Mouse (Mus musculus): Measurements from ENCODE around the gene Rcbtb2. TPM values are rescaled to one million over a fixed set of nuclear protein-coding genes. Genes with fewer than 3 reads are reported as not detected.
A peak's percentile ranks its signal among the peaks of the same experiment; 100 is the strongest.

Rcbtb2 gene
- polyA plus RNA-seq, 1 experiment from 2014 or later, result 62.2 TPM

GRCm38 (mm10) chr14:73175031-73175430 lies 52.2 kb downstream of the Rcbtb2 start:
- peaks cover 4% of the 10 kb centered on the region for H3K4me1 ChIP-seq (ENCODE audit: control insufficient read depth, insufficient read depth, low read length)
- H3K9me3 ChIP-seq (ENCODE audit: control insufficient read depth, low read length), result no peaks in the 10 kb centered on the region
- H3K9ac ChIP-seq (ENCODE audit: low read depth, low read length), result no peak overlapping the region; the same call in 1 of the 2 replicates
- H3K36me3 ChIP-seq (ENCODE audit: control insufficient read depth, insufficient read depth, low read length), result peaks cover 3% of the 10 kb centered on the region; the same call in 1 of the 2 replicates
- no peaks in the 10 kb centered on the region for H3K27me3 ChIP-seq (replicated peaks; ENCODE audit: control insufficient read depth, insufficient read depth, low read length)
- H3K4me2 ChIP-seq (ENCODE audit: low read depth, low read length), result no peak overlapping the region
- ATAC-seq, result no peak
- H3K27ac ChIP-seq (ENCODE audit: low read length), result no peak overlapping the region
- WGBS, result 100% methylated on average over 1 of the region's 1 CpGs
- no peak overlapping the region for H3K4me3 ChIP-seq (ENCODE audit: low read length)

GRCm38 (mm10) chr14:73175814-73176213 lies 53.0 kb downstream of the Rcbtb2 start:
- no peak overlapping the region for H3K4me2 ChIP-seq (ENCODE audit: low read depth, low read length)
- no peaks in the 10 kb centered on the region for H3K27me3 ChIP-seq (replicated peaks; ENCODE audit: control insufficient read depth, insufficient read depth, low read length)
- H3K4me1 ChIP-seq (ENCODE audit: control insufficient read depth, insufficient read depth, low read length), result peaks cover 4% of the 10 kb centered on the region; the same call in 1 of the 2 replicates
- ATAC-seq, result no peak
- no peak overlapping the region for H3K27ac ChIP-seq (ENCODE audit: low read length)
- H3K4me3 ChIP-seq (ENCODE audit: low read length), result no peak overlapping the region
- no peaks in the 10 kb centered on the region for H3K9me3 ChIP-seq (ENCODE audit: control insufficient read depth, low read length)
- H3K9ac ChIP-seq (ENCODE audit: low read depth, low read length), result no peak overlapping the region
- H3K36me3 ChIP-seq (ENCODE audit: control insufficient read depth, insufficient read depth, low read length), result peaks cover 3% of the 10 kb centered on the region; the same call in 1 of the 2 replicates
- 81% methylated on average over 6 of the region's 6 CpGs for WGBS

- no peak overlapping the region for H3K27ac ChIP-seq (ENCODE audit: low read length)
- H3K36me3 ChIP-seq (ENCODE audit: control insufficient read depth, insufficient read depth, low read length), result peaks cover 3% of the 10 kb centered on the region; the same call in 1 of the 2 replicates
- WGBS, result 89% methylated on average over 5 of the region's 5 CpGs
These were observed 53.4 kb downstream of the Rcbtb2 start for GRCm38 (mm10) chr14:73176266-73176665.

GRCm38 (mm10) chr14:73177961-73178360 lies 55.1 kb downstream of the Rcbtb2 start:
- H3K36me3 ChIP-seq (ENCODE audit: control insufficient read depth, insufficient read depth, low read length), result no peaks in the 10 kb centered on the region
- no peak overlapping the region for H3K9ac ChIP-seq (ENCODE audit: low read depth, low read length)
- H3K27me3 ChIP-seq (replicated peaks; ENCODE audit: control insufficient read depth, insufficient read depth, low read length), result no peaks in the 10 kb centered on the region
- H3K4me2 ChIP-seq (ENCODE audit: low read depth, low read length), result no peak overlapping the region
- H3K4me3 ChIP-seq (ENCODE audit: low read length), result no peak overlapping the region
- 87% methylated on average over 11 of the region's 11 CpGs for WGBS
- H3K9me3 ChIP-seq (ENCODE audit: control insufficient read depth, low read length), result no peaks in the 10 kb centered on the region
- no peak overlapping the region for H3K27ac ChIP-seq (ENCODE audit: low read length)
- no peak for ATAC-seq
- peaks cover 4% of the 10 kb centered on the region; the same call in 1 of the 2 replicates for H3K4me1 ChIP-seq (ENCODE audit: control insufficient read depth, insufficient read depth, low read length)

More at GRCm38 (mm10) chr14:73176266-73176665, 53.4 kb downstream of the Rcbtb2 start:
- H3K9ac ChIP-seq (ENCODE audit: low read depth, low read length), result no peak overlapping the region
- no peak overlapping the region for H3K4me2 ChIP-seq (ENCODE audit: low read depth, low read length)
- no peak overlapping the region for H3K4me3 ChIP-seq (ENCODE audit: low read length)
- no peaks in the 10 kb centered on the region for H3K27me3 ChIP-seq (replicated peaks; ENCODE audit: control insufficient read depth, insufficient read depth, low read length)
- no peak for ATAC-seq
- H3K9me3 ChIP-seq (ENCODE audit: control insufficient read depth, low read length), result no peaks in the 10 kb centered on the region
- H3K4me1 ChIP-seq (ENCODE audit: control insufficient read depth, insufficient read depth, low read length), result peaks cover 4% of the 10 kb centered on the region; the same call in 1 of the 2 replicates

GRCm38 (mm10) chr14:73179221-73179681 lies 56.4 kb downstream of the Rcbtb2 start:
- Histone ChIP-seq H3K36me3 (ENCODE audit: control insufficient read depth, insufficient read depth, low read length) (0 out of 2 replicates have a peak, but pooled peaks cover under 1% of the 10 kb centered on the region), H3K4me3 (ENCODE audit: low read length) (no peak overlapping the region), H3K9ac (ENCODE audit: low read depth, low read length) (no peak overlapping the region), H3K27me3 (replicated peaks; ENCODE audit: control insufficient read depth, insufficient read depth, low read length) (no peaks in the 10 kb centered on the region), H3K9me3 (ENCODE audit: control insufficient read depth, low read length) (no peaks in the 10 kb centered on the region), H3K4me1 (ENCODE audit: control insufficient read depth, insufficient read depth, low read length) (peaks cover 4% of the 10 kb centered on the region; the same call in 1 of the 2 replicates), H3K4me2 (ENCODE audit: low read depth, low read length) (no peak overlapping the region), H3K27ac (ENCODE audit: low read length) (peak overlapping the region; percentile 55; the same call in 1 of the 2 replicates)
- peak; percentile 49 for ATAC-seq
- WGBS, result 83% methylated on average over 4 of the region's 4 CpGs

- H3K36me3 ChIP-seq (ENCODE audit: control insufficient read depth, insufficient read depth, low read length), result peaks cover 9% of the 10 kb centered on the region; the same call in 1 of the 2 replicates
- peak; percentile 50 for ATAC-seq
- 80% methylated on average over 3 of the region's 3 CpGs for WGBS
- no peak overlapping the region for H3K27ac ChIP-seq (ENCODE audit: low read length)
- no peaks in the 10 kb centered on the region for H3K9me3 ChIP-seq (ENCODE audit: control insufficient read depth, low read length)
- no peak overlapping the region for H3K9ac ChIP-seq (ENCODE audit: low read depth, low read length)
- peaks cover 4% of the 10 kb centered on the region; the same call in 1 of the 2 replicates for H3K4me1 ChIP-seq (ENCODE audit: control insufficient read depth, insufficient read depth, low read length)
- H3K27me3 ChIP-seq (replicated peaks; ENCODE audit: control insufficient read depth, insufficient read depth, low read length), result no peaks in the 10 kb centered on the region
- H3K4me3 ChIP-seq (ENCODE audit: low read length), result no peak overlapping the region
- H3K4me2 ChIP-seq (ENCODE audit: low read depth, low read length), result no peak overlapping the region
These were observed 57.8 kb downstream of the Rcbtb2 start for GRCm38 (mm10) chr14:73180671-73181070.

- H3K36me3 ChIP-seq (ENCODE audit: control insufficient read depth, insufficient read depth, low read length), result peaks cover 9% of the 10 kb centered on the region; the same call in 1 of the 2 replicates
These were observed 58.3 kb downstream of the Rcbtb2 start for GRCm38 (mm10) chr14:73181144-73181543.

GRCm38 (mm10) chr14:73186875-73187274 lies 64.0 kb downstream of the Rcbtb2 start:
- Histone ChIP-seq H3K27ac (ENCODE audit: low read length) (no peak overlapping the region), H3K9me3 (ENCODE audit: control insufficient read depth, low read length) (no peaks in the 10 kb centered on the region), H3K4me3 (ENCODE audit: low read length) (no peak overlapping the region), H3K4me1 (ENCODE audit: control insufficient read depth, insufficient read depth, low read length) (no peaks in the 10 kb centered on the region), H3K27me3 (replicated peaks; ENCODE audit: control insufficient read depth, insufficient read depth, low read length) (no peaks in the 10 kb centered on the region), H3K9ac (ENCODE audit: low read depth, low read length) (no peak overlapping the region), H3K36me3 (ENCODE audit: control insufficient read depth, insufficient read depth, low read length) (peaks cover 9% of the 10 kb centered on the region; the same call in 1 of the 2 replicates), H3K4me2 (ENCODE audit: low read depth, low read length) (no peak overlapping the region)
- WGBS, result 91% methylated on average over 7 of the region's 7 CpGs
- ATAC-seq, result 0 out of 2 replicates have a peak, but pooled peaks have one; percentile 46

More at GRCm38 (mm10) chr14:73181144-73181543, 58.3 kb downstream of the Rcbtb2 start:
- Histone ChIP-seq H3K9me3 (ENCODE audit: control insufficient read depth, low read length) (no peaks in the 10 kb centered on the region), H3K27ac (ENCODE audit: low read length) (no peak overlapping the region), H3K27me3 (replicated peaks; ENCODE audit: control insufficient read depth, insufficient read depth, low read length) (no peaks in the 10 kb centered on the region), H3K4me1 (ENCODE audit: control insufficient read depth, insufficient read depth, low read length) (peaks cover 4% of the 10 kb centered on the region; the same call in 1 of the 2 replicates), H3K9ac (ENCODE audit: low read depth, low read length) (no peak overlapping the region), H3K4me3 (ENCODE audit: low read length) (no peak overlapping the region), H3K4me2 (ENCODE audit: low read depth, low read length) (no peak overlapping the region)
- 71% methylated on average over 2 of the region's 2 CpGs for WGBS
- ATAC-seq, result no peak

GRCm38 (mm10) chr14:73199058-73199457 lies 76.2 kb downstream of the Rcbtb2 start:
- ATAC-seq, result no peak
- peaks cover 8% of the 10 kb centered on the region; the same call in 1 of the 2 replicates for H3K36me3 ChIP-seq (ENCODE audit: control insufficient read depth, insufficient read depth, low read length)
- 52% methylated on average over 5 of the region's 5 CpGs for WGBS
- no peaks in the 10 kb centered on the region for H3K9me3 ChIP-seq (ENCODE audit: control insufficient read depth, low read length)
- H3K4me3 ChIP-seq (ENCODE audit: low read length), result no peak overlapping the region
- H3K4me2 ChIP-seq (ENCODE audit: low read depth, low read length), result no peak overlapping the region
- no peak overlapping the region for H3K27ac ChIP-seq (ENCODE audit: low read length)
- no peak overlapping the region for H3K9ac ChIP-seq (ENCODE audit: low read depth, low read length)
- H3K4me1 ChIP-seq (ENCODE audit: control insufficient read depth, insufficient read depth, low read length), result no peaks in the 10 kb centered on the region
- no peaks in the 10 kb centered on the region for H3K27me3 ChIP-seq (replicated peaks; ENCODE audit: control insufficient read depth, insufficient read depth, low read length)

All from intestine, embryonic 16.5 days (tissue).